Mouse (Mus musculus): Measurements from ENCODE around the gene Tenm3.

DNA sequence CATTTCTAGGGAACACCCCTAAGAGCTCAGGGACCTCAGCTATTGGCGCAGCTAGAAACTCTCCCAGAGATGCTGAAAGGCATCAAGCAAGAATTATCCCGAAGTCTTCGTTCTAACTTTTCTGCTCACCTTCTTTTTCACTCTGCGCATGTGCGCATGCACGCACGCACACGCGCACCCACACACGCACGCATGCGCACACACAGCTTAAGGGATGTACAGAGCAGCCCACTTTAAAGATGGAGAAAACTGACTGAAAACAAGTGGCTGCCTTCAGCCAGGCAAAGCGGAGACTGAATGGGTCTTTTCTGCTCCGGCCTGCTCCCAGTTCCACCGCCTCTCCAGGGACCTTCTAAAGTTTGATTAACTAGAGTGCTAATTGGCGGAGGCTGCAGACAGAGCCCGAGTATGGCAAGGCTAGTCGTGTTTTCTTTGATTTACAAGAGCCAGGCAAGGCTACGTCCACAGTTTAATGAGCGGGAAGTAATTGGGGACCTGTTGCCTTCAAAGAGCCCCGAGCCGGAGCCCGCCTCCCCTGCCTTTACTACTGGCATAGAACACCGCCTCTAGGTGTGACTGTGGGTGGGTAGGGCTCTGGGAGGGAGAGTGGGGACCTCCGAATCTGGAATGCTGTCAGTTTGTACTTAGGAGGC, 623.1 kb downstream of the Tenm3 start:
- TF ChIP-seq MAX (IDR thresholded peaks at IDR 0.05) (no peak), CTCF (IDR thresholded peaks at IDR 0.05; ENCODE audit: control insufficient read depth, insufficient read depth, insufficient read length) (no peak), USF1 (IDR thresholded peaks at IDR 0.05; ENCODE audit: low read depth) (no peak)
